Mouse (Mus musculus): ENCODE data around the gene Rassf10. TPM values are rescaled to one million over a fixed set of nuclear protein-coding genes. Genes with fewer than 3 reads are reported as not detected.
"Not testable (repeated sequence)": the region's sequence is repeated elsewhere in the genome, so short reads cannot be mapped to it uniquely, and the experiment has no call there.

The Rassf10 gene
- polyA plus RNA-seq, 1 experiment from 2014 or later: 2.5 TPM

DNA sequence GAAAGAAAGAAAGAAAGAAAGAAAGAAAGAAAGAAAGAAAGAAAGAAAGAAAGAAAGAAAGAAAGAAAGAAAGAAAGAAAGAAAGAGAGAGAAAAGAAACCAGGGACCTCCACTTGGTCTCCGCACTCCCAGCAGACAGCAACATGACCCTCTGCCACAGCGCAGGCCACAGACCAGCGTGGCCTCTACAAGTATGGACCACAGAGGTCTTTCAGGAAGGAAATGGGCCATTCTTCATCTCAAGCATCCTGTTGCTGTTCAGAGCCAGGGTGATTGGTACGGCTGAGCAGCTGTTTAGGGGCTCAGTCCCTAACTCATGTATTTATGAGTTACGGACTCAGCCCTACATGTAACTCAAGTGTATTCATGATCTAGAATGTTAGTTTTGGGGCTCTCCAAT is 17.9 kb upstream of the Rassf10 start:
- 92% methylated on average over 5 of the region's 5 CpGs for WGBS
- not testable (repeated sequence) for H3K4me2 ChIP-seq (replicated peaks)

DNA sequence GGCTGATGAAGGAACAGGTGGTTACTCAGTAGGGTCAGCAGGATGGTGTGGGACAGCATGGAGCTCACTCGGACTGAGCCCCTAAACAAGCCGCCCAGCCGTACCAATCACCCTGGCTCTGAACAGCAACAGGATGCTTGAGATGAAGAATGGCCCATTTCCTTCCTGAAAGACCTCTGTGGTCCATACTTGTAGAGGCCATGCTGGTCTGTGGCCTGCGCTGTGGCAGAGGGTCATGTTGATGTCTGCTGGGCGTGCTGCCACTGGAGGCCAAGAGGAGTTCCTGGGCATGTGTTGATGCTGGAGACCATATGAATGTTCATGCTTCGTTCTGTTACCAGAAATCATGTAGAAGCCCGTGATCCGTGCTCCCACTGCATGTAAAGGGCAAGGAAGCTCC is 16.7 kb upstream of the Rassf10 start:
- H3K27ac ChIP-seq: no peak overlapping the region
- no peaks in the 10 kb centered on the region for H3K27me3 ChIP-seq
- H3K36me3 ChIP-seq: no peaks in the 10 kb centered on the region
- H3K9ac ChIP-seq: no peak overlapping the region
- no peaks in the 10 kb centered on the region for H3K9me3 ChIP-seq (replicated peaks)
- H3K4me2 ChIP-seq (replicated peaks): no peak overlapping the region
- H3K4me1 ChIP-seq: no peaks in the 10 kb centered on the region; the same call in 1 of the 2 replicates
- WGBS: 94% methylated on average over 8 of the region's 8 CpGs
- ATAC-seq (ENCODE audit: low FRiP score): no peak
- H3K4me3 ChIP-seq: no peak overlapping the region

More for the DNA sequence above, 17.9 kb upstream of the Rassf10 start:
- H3K9me3 ChIP-seq (replicated peaks); H3K36me3 ChIP-seq; ATAC-seq (ENCODE audit: low FRiP score); H3K27ac ChIP-seq; H3K4me3 ChIP-seq; H3K9ac ChIP-seq; H3K27me3 ChIP-seq; H3K4me1 ChIP-seq: not testable (repeated sequence)

DNA sequence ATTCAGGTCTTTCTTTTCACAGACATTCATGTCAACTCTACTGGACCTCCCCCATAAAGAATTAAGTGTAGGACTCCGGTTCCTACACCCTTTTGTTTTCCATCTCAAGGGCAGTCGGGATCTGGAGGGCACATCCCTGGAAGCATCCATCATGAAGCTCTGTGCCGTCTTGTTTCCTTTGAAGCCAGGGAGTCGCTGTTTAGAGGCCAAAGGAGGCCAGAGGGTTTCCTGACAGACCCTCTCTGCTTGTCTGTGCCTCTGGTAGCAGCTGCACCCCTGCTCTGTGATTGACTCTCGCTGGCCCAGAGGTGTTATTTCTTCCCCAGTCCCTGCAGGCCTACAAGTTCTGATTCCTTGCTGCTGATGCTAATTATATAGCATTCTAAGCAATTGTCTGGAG is 14.8 kb upstream of the Rassf10 start:
- Histone ChIP-seq H3K27ac (no peak overlapping the region), H3K4me3 (no peak overlapping the region), H3K9me3 (replicated peaks) (no peaks in the 10 kb centered on the region), H3K27me3 (no peaks in the 10 kb centered on the region), H3K4me2 (replicated peaks) (no peak overlapping the region), H3K36me3 (no peaks in the 10 kb centered on the region), H3K4me1 (no peaks in the 10 kb centered on the region; the same call in 1 of the 2 replicates), H3K9ac (no peak overlapping the region)
- WGBS: 30% methylated on average over 5 of the region's 5 CpGs
- no peak for ATAC-seq (ENCODE audit: low FRiP score)

DNA sequence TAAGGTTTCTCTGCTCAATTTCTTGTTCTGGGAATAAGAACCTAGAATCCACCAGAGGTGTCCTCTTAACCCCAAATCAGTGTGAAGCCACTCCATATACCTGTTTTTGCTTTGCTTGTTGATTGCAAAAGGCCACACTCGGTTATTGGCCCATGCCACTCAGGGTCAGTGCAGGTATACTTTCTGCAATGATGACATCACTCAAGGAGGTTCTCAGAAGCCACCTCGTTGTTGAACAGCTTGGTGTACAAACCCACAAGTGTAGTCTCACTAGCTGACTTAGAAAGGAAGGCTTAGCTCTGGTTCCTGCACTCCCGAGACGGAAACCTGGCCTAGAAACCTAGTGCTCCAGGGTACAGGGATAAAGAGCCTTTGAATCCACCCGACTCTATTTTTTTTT is 11.2 kb upstream of the Rassf10 start:
- ATAC-seq (ENCODE audit: low FRiP score): no peak

DNA sequence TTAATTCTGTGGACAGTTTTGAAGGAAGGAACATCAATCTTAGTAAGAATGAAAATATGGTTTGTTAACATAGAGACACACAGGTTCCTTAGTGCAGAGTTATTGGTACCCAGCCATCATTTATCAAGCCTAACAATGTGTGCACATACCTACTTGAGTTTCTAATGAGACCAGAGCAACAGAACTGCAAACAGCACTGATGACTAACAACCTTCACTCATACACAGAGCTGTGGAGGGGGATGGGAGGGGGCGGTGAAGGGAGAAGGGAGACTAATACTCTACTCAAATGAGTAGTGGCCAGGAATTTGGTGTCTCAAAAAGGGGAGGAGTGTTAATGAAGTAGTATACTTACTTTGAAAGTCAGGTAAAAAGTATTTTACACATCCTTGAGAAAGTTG is 10.7 kb upstream of the Rassf10 start:
- Histone ChIP-seq H3K36me3 (no peaks in the 10 kb centered on the region), H3K27me3 (no peaks in the 10 kb centered on the region), H3K4me2 (replicated peaks) (no peak overlapping the region), H3K4me1 (no peaks in the 10 kb centered on the region; the same call in 1 of the 2 replicates), H3K4me3 (no peak overlapping the region), H3K9ac (no peak overlapping the region), H3K27ac (no peak overlapping the region), H3K9me3 (replicated peaks) (no peaks in the 10 kb centered on the region)
- WGBS: 84% methylated on average over 1 of the region's 1 CpGs
- no peak for ATAC-seq (ENCODE audit: low FRiP score)

More for the DNA sequence above, 11.2 kb upstream of the Rassf10 start:
- H3K9me3 ChIP-seq (replicated peaks): no peaks in the 10 kb centered on the region
- H3K4me3 ChIP-seq: no peak overlapping the region
- no peaks in the 10 kb centered on the region for H3K27me3 ChIP-seq
- H3K36me3 ChIP-seq: no peaks in the 10 kb centered on the region
- no peak overlapping the region for H3K4me2 ChIP-seq (replicated peaks)
- WGBS: 76% methylated on average over 5 of the region's 5 CpGs
- H3K4me1 ChIP-seq: no peaks in the 10 kb centered on the region; the same call in 1 of the 2 replicates
- H3K9ac ChIP-seq: no peak overlapping the region
- H3K27ac ChIP-seq: no peak overlapping the region

GRCm38 (mm10) chr7:112946706-112947105 is 7.1 kb upstream of the Rassf10 start:
- no peak for ATAC-seq (ENCODE audit: low FRiP score)
- 67% methylated on average over 6 of the region's 6 CpGs for WGBS

DNA sequence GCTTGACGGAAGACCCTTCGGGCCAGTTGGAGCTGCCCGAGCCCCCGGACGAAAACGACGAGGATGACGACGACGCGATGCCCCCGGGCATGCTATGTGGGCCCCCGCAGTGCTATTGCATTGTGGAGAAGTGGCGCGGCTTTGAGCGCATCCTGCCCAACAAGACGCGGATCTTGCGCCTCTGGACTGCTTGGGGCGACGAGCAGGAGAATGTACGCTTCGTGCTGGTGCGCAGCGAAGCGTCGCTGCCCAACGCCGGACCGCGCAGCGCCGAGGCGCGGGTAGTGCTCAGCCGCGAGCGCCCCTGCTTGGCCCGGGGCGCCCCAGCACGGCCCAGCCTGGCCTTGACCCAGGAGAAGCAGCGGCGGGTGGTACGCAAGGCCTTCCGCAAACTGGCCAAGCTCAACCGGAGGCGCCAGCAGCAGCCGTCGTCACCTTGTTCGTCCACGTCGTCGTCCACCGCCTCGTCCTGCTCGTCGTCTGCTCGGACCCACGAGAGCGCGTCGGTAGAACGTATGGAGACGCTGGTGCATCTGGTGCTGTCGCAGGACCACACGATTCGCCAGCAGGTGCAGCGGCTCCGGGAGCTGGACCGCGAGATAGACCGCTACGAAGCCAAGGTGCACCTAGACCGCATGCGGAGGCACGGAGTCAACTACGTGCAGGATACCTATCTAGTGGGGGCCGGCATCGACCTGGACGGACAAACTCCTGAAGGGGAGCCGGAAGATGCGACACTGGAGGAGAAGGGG is 765 bp downstream of the Rassf10 start:
- peak; percentile 68; the same call in 1 of the 2 replicates for ATAC-seq (ENCODE audit: low FRiP score)
- Histone ChIP-seq H3K9me3 (replicated peaks) (no peaks in the 10 kb centered on the region), H3K36me3 (no peaks in the 10 kb centered on the region), H3K27me3 (peaks cover 50% of the 10 kb centered on the region), H3K9ac (peak overlapping the region; percentile 32), H3K4me2 (replicated peaks) (peak overlapping the region; percentile 80), H3K4me3 (peak overlapping the region; percentile 47), H3K4me1 (peaks cover 23% of the 10 kb centered on the region), H3K27ac (no peak overlapping the region)
- WGBS: under 1% methylated on average over 81 of the region's 82 CpGs

More at GRCm38 (mm10) chr7:112946706-112947105, 7.1 kb upstream of the Rassf10 start:
- H3K9ac ChIP-seq: no peak overlapping the region
- no peak overlapping the region for H3K27ac ChIP-seq
- H3K36me3 ChIP-seq: no peaks in the 10 kb centered on the region
- no peak overlapping the region for H3K4me3 ChIP-seq
- no peaks in the 10 kb centered on the region for H3K4me1 ChIP-seq
- H3K27me3 ChIP-seq: 0 out of 2 replicates have a peak, but pooled peaks cover 4% of the 10 kb centered on the region
- no peaks in the 10 kb centered on the region for H3K9me3 ChIP-seq (replicated peaks)
- no peak overlapping the region for H3K4me2 ChIP-seq (replicated peaks)

GRCm38 (mm10) chr7:112955103-112955827 is 1.5 kb downstream of the Rassf10 start:
- H3K27me3 ChIP-seq: peaks cover 50% of the 10 kb centered on the region
- H3K4me1 ChIP-seq: peaks cover 23% of the 10 kb centered on the region
- 4% methylated on average over 40 of the region's 40 CpGs for WGBS
- H3K9me3 ChIP-seq (replicated peaks): no peaks in the 10 kb centered on the region
- H3K9ac ChIP-seq: peak overlapping the region; percentile 32
- H3K27ac ChIP-seq: no peak overlapping the region
- no peaks in the 10 kb centered on the region for H3K36me3 ChIP-seq
- ATAC-seq (ENCODE audit: low FRiP score): 0 out of 2 replicates have a peak, but pooled peaks have one; percentile 52
- peak overlapping the region; percentile 47 for H3K4me3 ChIP-seq
- peak overlapping the region; percentile 80 for H3K4me2 ChIP-seq (replicated peaks)

- Histone ChIP-seq H3K4me1 (peaks cover 23% of the 10 kb centered on the region), H3K27ac (no peak overlapping the region), H3K36me3 (no peaks in the 10 kb centered on the region), H3K9me3 (replicated peaks) (no peaks in the 10 kb centered on the region), H3K4me3 (peak overlapping the region; percentile 47; the same call in 1 of the 2 replicates), H3K27me3 (peaks cover 50% of the 10 kb centered on the region), H3K4me2 (replicated peaks) (0 out of 2 replicates have a peak overlapping the region, but pooled peaks have one; percentile 2), H3K9ac (no peak overlapping the region)
- WGBS: 31% methylated on average over 3 of the region's 3 CpGs
- no peak for ATAC-seq (ENCODE audit: low FRiP score)
Measured at GRCm38 (mm10) chr7:112955955-112956354, 2.2 kb downstream of the Rassf10 start.

- Histone ChIP-seq H3K4me2 (replicated peaks) (no peak overlapping the region), H3K27me3 (peaks cover 47% of the 10 kb centered on the region), H3K9me3 (replicated peaks) (no peaks in the 10 kb centered on the region), H3K27ac (no peak overlapping the region), H3K4me1 (peaks cover 23% of the 10 kb centered on the region), H3K9ac (no peak overlapping the region), H3K4me3 (no peak overlapping the region), H3K36me3 (no peaks in the 10 kb centered on the region)
- ATAC-seq (ENCODE audit: low FRiP score): no peak
- WGBS: 67% methylated on average over 7 of the region's 7 CpGs
Measured at GRCm38 (mm10) chr7:112956961-112957360, 3.2 kb downstream of the Rassf10 start.

DNA sequence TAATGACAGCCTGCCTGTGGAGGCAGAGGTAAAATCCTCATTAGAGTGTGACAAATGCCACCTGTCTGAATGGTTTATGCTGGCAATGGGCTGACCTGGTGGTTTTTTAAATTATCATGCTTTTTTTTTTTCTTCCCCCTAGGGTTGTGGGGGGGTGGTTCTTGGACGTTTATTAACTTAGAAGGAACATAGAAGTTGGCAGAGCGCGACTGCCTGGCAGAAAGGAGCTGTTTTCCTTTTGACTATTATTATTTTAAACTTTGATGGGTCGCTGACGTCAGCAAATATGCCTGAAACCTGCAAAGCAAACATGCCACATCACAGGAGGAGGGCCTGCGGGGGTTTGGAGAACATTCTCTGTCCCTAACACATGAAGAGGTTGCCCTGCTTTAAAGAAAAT is 3.9 kb downstream of the Rassf10 start:
- no peak overlapping the region for H3K4me3 ChIP-seq
- 0 out of 2 replicates have a peak, but pooled peaks cover 1% of the 10 kb centered on the region for H3K9me3 ChIP-seq (replicated peaks)
- H3K27ac ChIP-seq: no peak overlapping the region
- WGBS: 34% methylated on average over 6 of the region's 6 CpGs
- H3K27me3 ChIP-seq: peaks cover 47% of the 10 kb centered on the region
- no peaks in the 10 kb centered on the region for H3K36me3 ChIP-seq
- peaks cover 23% of the 10 kb centered on the region for H3K4me1 ChIP-seq
- no peak overlapping the region for H3K4me2 ChIP-seq (replicated peaks)
- no peak for ATAC-seq (ENCODE audit: low FRiP score)
- H3K9ac ChIP-seq: no peak overlapping the region

DNA sequence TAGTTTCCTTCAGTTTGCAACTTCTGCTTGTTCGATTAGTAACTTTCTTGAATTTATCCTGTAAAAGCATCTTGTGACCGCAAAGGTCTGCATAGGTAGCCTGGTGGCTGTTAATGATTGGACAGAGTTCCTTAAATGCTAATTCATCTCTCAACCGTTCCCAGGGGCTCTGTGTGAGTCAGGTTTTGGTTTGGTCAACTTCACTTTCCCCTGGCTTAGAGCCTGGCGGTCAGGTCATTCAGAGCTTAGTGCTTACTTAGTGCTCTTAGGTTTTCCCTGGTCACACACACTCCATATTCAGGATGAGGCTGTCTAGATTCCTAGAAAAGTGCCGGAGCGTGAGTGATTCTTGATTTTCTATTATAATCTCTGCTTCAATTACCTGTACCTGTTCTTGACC is 12.6 kb downstream of the Rassf10 start:
- 59% methylated on average over 6 of the region's 6 CpGs for WGBS
- Histone ChIP-seq H3K27ac (no peak overlapping the region), H3K9ac (no peak overlapping the region)

More for the DNA sequence above, 12.6 kb downstream of the Rassf10 start:
- Histone ChIP-seq H3K4me2 (replicated peaks) (no peak overlapping the region), H3K4me1 (no peaks in the 10 kb centered on the region), H3K27me3 (no peaks in the 10 kb centered on the region), H3K36me3 (no peaks in the 10 kb centered on the region), H3K4me3 (no peak overlapping the region), H3K9me3 (replicated peaks) (peaks cover 12% of the 10 kb centered on the region; the same call in 1 of the 2 replicates)
- ATAC-seq (ENCODE audit: low FRiP score): no peak
